Mouse (Mus musculus) olfactory bulb, adult 2 months (tissue): ENCODE data around the gene Abca12.

Source experiments
- CTCF ChIP-seq: fragments of 200-500 bp; IDR thresholded peaks from 2 replicates; pipeline ENCODE4 v1.5.1; 2012; ENCODE audit warnings: low read depth, mild to moderate bottlenecking, low read length, moderate library complexity; ENCODE audit not compliant: insufficient read depth
- POLR2A ChIP-seq: fragments of 200-500 bp; IDR thresholded peaks from 2 replicates; pipeline ENCODE4 v1.6.1; 2012; ENCODE audit warnings: mild to moderate bottlenecking, low read depth, low read length, moderate library complexity; ENCODE audit not compliant: insufficient read depth

GRCm38 (mm10) chr1:71396105-71396504, 18.6 kb downstream of the Abca12 start:
- no peak for TF ChIP-seq POLR2A
- TF ChIP-seq CTCF: no peak
